Mouse (Mus musculus): ENCODE data around the gene Apba1. TPM values are rescaled to one million over a fixed set of nuclear protein-coding genes. Genes with fewer than 3 reads are reported as not detected.

Gene Apba1
- total RNA-seq, 2 experiments from 2014 or later: 185 to 190 TPM

Other genes with a start within 250 kb of the Apba1 start
- 1 to 10 TPM; 1.5 to 3.2 TPM for gene 1700028P14Rik, start 106.1 kb upstream of the Apba1 start, total RNA-seq (2021)
- 10 to 100 TPM; 41.3 to 44.4 TPM for gene Ptar1, start 71.5 kb upstream of the Apba1 start, total RNA-seq (2021)